In the genomic region with DNA sequence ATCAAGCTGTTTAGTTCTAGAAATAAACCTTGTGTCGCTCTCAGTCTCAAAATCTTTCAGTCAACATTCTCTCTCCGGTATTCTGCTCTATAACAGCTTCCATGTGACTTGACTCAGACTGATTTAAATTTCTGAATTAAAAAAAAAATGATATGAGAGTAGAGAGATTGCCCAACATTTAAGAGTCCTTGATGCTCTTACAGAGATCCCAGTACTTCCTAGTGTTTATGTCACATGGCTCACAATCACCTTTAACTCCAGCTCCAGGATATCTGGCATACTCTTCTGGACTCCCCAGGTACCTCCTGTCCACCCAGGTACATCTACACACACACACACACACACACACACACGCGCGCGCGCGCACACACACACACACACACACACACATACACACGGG, we compare ENCODE assay signal across 36 mouse cellular contexts. TPM values are rescaled to one million over a fixed set of nuclear protein-coding genes. Genes with fewer than 3 reads are reported as not detected.
"Had no signal": no experiment of that assay in that cellular context is flagged by ENCODE, and none has a peak within 500 bp of the region (broad histone marks: within the 10 kb centered on the region; RNA-seq: fewer than 3 reads in every experiment).

No protein-coding gene starts in this region.

- DNase-seq: layer of hippocampus, postnatal 36 days; left cerebral cortex, postnatal 4 days; liver; liver, embryonic 13.5 days; liver, postnatal 0 days; lung, adult 2 months; lung, embryonic 14.5 days; lung, postnatal 4 days; midbrain, embryonic 14.5 days had no signal

- H3K36me3 ChIP-seq: limb, embryonic 10.5 days; limb, embryonic 12.5 days; limb, embryonic 13.5 days; limb, embryonic 15.5 days; liver, embryonic 12.5 days; liver, embryonic 13.5 days; liver, embryonic 15.5 days; lung, embryonic 15.5 days; midbrain, embryonic 10.5 days; midbrain, embryonic 12.5 days; midbrain, embryonic 13.5 days; midbrain, embryonic 15.5 days; neural tube, embryonic 12.5 days had no signal

- ATAC-seq: liver, embryonic 12.5 days; liver, postnatal 0 days; midbrain, embryonic 13.5 days; midbrain, embryonic 15.5 days; midbrain, embryonic 16.5 days had no signal

- H3K9ac ChIP-seq: limb, embryonic 12.5 days; limb, embryonic 13.5 days; limb, embryonic 15.5 days; liver, embryonic 12.5 days; liver, embryonic 13.5 days; liver, embryonic 14.5 days; liver, embryonic 15.5 days; liver, postnatal 0 days; lung, embryonic 14.5 days; lung, embryonic 15.5 days; midbrain, embryonic 12.5 days; midbrain, embryonic 13.5 days; midbrain, embryonic 15.5 days; neural tube, embryonic 12.5 days had no signal

- H3K4me3 ChIP-seq: left cerebral cortex, adult 2 months; limb, embryonic 10.5 days; limb, embryonic 12.5 days; limb, embryonic 13.5 days; limb, embryonic 15.5 days; liver, embryonic 12.5 days; liver, embryonic 13.5 days; liver, embryonic 15.5 days; lung, embryonic 15.5 days; megakaryocyte, embryonic 14.5 days; midbrain, embryonic 10.5 days; midbrain, embryonic 12.5 days; midbrain, embryonic 13.5 days; midbrain, embryonic 15.5 days; myocyte; neural tube, embryonic 12.5 days had no signal

- H3K4me1 ChIP-seq: limb, embryonic 10.5 days; limb, embryonic 12.5 days; limb, embryonic 13.5 days; limb, embryonic 15.5 days; liver, embryonic 12.5 days; liver, embryonic 13.5 days; liver, embryonic 15.5 days; lung, embryonic 15.5 days; megakaryocyte, embryonic 14.5 days; midbrain, embryonic 10.5 days; midbrain, embryonic 12.5 days; midbrain, embryonic 15.5 days; neural tube, embryonic 12.5 days had no signal

- H3K4me2 ChIP-seq: limb, embryonic 12.5 days; limb, embryonic 13.5 days; limb, embryonic 15.5 days; liver, embryonic 11.5 days; liver, embryonic 12.5 days; liver, embryonic 13.5 days; liver, embryonic 15.5 days; lung, embryonic 14.5 days; lung, embryonic 15.5 days; midbrain, embryonic 11.5 days; midbrain, embryonic 12.5 days; midbrain, embryonic 13.5 days; midbrain, embryonic 15.5 days; neural tube, embryonic 12.5 days had no signal

- H3K27ac ChIP-seq: left cerebral cortex, adult 2 months; limb, embryonic 10.5 days; limb, embryonic 12.5 days; limb, embryonic 13.5 days; limb, embryonic 15.5 days; liver, embryonic 12.5 days; liver, embryonic 13.5 days; liver, embryonic 14.5 days; liver, embryonic 15.5 days; lung, embryonic 15.5 days; macrophage; midbrain, embryonic 10.5 days; midbrain, embryonic 12.5 days; midbrain, embryonic 13.5 days; midbrain, embryonic 15.5 days; neural tube, embryonic 12.5 days had no signal

- H3K9me3 ChIP-seq: limb, embryonic 10.5 days; limb, embryonic 12.5 days; limb, embryonic 13.5 days; limb, embryonic 15.5 days; liver, embryonic 12.5 days; liver, embryonic 13.5 days; liver, embryonic 15.5 days; lung, embryonic 15.5 days; midbrain, embryonic 10.5 days; midbrain, embryonic 12.5 days; midbrain, embryonic 13.5 days; midbrain, embryonic 15.5 days; neural tube, embryonic 12.5 days had no signal

- H3K27me3 ChIP-seq: limb, embryonic 12.5 days; limb, embryonic 13.5 days; limb, embryonic 15.5 days; liver, embryonic 12.5 days; liver, embryonic 13.5 days; liver, embryonic 15.5 days; lung, embryonic 15.5 days; megakaryocyte, embryonic 14.5 days; midbrain, embryonic 12.5 days; midbrain, embryonic 13.5 days; midbrain, embryonic 15.5 days; neural tube, embryonic 12.5 days had no signal

RNA-seq across cellular contexts. Expression of a gene that starts 53.1 kb away (rescaled TPM):
- polyA plus RNA-seq: limb, embryonic 10.5 days; limb, embryonic 11.5 days; limb, embryonic 12.5 days; limb, embryonic 13.5 days; limb, embryonic 14.5 days; limb, embryonic 15.5 days; liver, adult 2 months; liver, embryonic 11.5 days; liver, embryonic 12.5 days; liver, embryonic 13.5 days; liver, embryonic 14.5 days; liver, embryonic 15.5 days; liver, embryonic 16.5 days; liver, postnatal 0 days; lung, adult 2 months; lung, embryonic 14.5 days; lung, embryonic 15.5 days; lung, embryonic 16.5 days; macrophage; midbrain, embryonic 10.5 days; midbrain, embryonic 11.5 days; midbrain, embryonic 12.5 days; midbrain, embryonic 13.5 days; midbrain, embryonic 14.5 days; midbrain, embryonic 15.5 days; midbrain, embryonic 16.5 days; midbrain, postnatal 0 days; myocyte; neural tube, embryonic 11.5 days; neural tube, embryonic 12.5 days had no signal
